Mouse (Mus musculus) adrenal gland (tissue): ENCODE measurements around the gene Slc25a35.
"Not testable (repeated sequence)": the region's sequence is repeated elsewhere in the genome, so short reads cannot be mapped to it uniquely, and the experiment has no call there.

Experiments
- intact Hi-C: fragments of 180-260 bp; cut with DNase I; formaldehyde crosslinking; loops from one replicate; pipeline ENCODE4 v1.15.1; 2025
- microRNA-seq, 2 experiments: library from miRNA; unstranded; fragments of <30 nt; microRNA quantifications; one replicate each; pipeline ENCODE4; 2019

Slc25a35 gene

GRCm38 (mm10) chr11:69003592-69003991 lies 35.7 kb downstream of the Slc25a35 start:
- intact Hi-C loops: no loop called here

- intact Hi-C loops: no loop called here
Observed at GRCm38 (mm10) chr11:69005193-69005592, 37.3 kb downstream of the Slc25a35 start.

DNA sequence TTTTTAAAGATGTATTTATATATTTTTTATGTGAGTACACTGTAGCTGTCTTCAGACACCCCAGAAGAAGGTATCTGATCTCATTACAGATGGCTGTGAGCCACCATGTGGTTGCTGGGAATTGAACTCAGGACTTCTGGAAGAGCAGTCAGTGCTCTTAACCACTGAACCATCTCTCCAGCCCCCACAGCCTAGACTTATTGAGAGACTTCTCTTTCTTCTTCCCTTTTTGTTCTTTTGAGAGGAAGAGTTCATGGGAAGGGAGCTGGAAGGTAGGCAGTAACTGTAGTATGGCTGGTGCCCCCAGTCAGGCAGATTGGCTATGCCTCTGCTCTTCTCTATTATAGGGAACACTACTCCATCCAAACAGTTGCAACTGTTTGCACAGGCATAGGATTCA lies 38.6 kb downstream of the Slc25a35 start:
- intact Hi-C loops: not testable (repeated sequence)

- intact Hi-C loops: no loop called here
Observed at GRCm38 (mm10) chr11:69008182-69009121, 40.5 kb downstream of the Slc25a35 start, which contains the start of gene Pfas. Gene Pfas, minus strand, starts transcription at chr11:69008460.

DNA sequence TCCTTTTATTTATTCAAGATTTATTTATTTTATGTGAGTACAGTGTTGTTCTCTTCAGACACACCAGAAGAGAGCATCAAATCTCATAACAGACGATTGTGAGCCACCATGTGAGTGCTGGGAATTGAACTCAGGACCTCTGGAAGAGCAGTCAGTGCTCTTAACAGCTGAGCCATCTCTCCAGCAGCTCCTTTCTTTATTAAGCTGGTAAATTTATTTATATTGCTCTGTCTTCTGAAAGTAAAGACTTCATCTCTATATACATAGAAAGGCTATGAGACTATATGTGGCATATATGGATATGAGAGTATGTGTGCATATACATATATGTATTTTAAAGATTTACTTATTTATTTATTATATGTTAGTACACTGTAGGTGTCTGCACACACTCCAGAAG lies 41.6 kb downstream of the Slc25a35 start:
- intact Hi-C loops: no loop called here

DNA sequence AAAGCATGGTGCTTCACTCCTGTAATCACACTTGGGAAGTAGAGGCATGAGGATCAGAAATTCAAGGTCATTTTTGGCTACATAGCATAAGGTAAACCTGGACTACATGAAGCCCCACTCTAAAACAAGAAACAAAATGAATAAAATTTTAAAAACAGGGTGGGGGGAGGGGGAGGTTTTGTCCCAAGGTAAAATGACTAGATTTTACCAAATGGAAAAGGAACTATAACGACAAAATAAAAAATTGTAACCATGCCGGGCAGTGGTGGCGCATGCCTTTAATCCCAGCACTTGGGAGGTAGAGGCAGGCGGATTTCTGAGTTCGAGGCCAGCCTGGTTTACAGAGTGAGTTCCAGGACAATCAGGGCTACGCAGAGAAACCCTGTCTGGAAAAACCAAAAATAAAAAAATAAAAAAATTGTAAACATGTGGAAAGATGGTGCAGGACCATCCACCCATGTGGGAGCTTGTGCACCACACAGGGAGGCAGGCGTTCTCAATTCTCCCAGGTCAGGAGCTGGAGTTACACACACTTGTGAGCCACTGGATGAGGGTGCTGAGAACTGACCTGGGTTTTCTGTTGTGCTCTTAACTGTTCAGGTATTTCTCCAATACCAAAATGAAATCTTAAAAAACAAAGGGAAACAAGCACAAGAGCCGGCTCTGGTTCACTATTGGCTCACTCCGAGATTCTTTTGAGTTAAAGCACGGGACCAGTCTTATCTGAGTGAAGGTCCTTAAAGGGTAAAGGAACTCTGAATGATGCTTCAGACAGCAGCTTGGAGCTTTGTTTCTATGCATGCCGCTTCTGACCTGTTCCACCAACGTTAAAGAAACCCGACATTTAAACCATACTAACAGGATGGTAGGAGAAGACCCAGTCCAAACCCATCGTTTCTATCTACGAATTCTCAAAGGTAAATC lies 42.7 kb downstream of the Slc25a35 start:
- intact Hi-C loops: no loop called here

DNA sequence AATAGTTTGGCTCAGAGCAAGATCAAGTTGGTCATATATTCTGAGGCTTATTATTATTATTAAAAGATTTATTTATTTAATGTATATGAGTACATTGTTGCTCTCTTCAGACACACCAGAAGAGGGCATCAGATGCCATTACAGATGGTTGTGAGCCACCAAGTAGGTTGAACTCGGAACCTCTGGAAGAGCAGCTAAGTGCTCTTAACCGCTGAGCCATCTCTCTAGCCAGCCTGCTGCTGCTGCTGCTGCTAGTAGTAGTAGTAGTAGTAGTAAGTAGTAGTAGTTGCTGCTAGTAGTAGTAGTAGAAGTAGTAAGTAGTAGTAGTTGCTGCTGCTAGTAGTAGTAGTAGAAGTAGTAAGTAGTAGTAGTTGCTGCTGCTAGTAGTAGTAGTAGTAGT lies 43.5 kb downstream of the Slc25a35 start:
- intact Hi-C loops: not testable (repeated sequence)

DNA sequence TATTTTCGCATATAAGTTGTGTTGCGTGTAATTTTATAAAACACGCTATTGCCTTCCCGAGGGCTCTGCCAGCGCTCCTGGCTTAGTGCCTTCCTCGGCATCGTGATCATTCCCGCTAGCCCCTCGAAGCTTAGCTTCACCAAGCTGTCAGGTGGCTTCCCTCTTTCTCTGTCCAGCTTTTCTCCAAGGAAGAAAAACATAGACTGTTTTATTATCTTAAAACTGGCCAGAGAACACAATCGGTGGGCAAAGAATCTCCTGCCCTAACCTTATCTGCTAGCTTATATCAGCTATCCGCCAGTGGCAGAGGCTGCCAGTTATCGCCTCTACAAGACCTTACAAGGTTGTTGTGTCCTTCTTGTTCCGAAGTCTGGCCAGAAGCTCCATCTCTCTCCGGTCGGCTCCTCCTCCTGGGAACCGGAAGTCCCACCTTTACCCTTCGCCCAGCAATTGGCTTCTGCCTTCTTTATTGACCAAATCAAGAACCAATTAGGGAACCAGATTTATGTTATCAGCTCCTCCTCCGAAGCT lies 44.2 kb downstream of the Slc25a35 start:
- intact Hi-C loops: no loop called here

DNA sequence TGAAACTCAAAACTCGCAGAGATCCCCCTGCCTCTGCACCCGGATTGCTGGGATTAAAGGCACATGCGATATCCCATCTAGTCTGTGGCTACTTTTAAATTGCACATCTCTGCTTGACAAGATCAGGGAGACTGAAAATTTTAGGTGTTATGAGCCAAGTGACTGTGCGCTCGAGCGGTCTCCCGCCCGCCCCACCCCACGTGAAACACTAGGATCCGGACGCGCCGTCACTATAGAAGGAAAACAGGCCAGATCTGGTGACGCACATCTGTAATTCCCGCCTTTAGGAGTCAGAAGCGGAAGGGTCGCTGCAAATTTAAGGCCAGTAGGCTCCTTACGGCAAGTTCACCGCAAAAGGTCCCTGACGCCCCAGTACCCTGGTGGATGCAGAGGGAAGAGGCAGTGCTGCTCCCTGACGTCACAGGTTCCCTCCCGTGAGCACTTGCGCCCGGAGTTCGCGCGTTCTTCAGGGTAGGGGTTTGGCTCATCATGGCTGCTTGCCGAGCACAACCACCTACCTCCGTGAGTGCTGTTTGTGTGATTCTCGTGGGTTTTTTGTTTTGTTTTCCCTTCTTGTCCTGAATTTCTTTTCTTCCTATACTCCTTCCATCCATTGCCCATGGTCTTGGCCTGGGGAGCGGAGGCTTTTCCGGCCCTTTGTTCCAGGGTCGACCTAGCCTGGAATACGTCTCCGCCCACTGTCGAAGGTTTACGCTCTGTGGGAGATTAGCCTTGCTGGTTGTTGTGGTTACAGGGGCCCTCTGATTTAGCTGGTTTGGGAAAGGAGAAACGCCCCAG lies 47.9 kb downstream of the Slc25a35 start, which contains the start of gene Ctc1:
Gene Ctc1 (plus strand): TSS at position 268 of the 798 bp plus-strand sequence.
- intact Hi-C loops: no loop called here

DNA sequence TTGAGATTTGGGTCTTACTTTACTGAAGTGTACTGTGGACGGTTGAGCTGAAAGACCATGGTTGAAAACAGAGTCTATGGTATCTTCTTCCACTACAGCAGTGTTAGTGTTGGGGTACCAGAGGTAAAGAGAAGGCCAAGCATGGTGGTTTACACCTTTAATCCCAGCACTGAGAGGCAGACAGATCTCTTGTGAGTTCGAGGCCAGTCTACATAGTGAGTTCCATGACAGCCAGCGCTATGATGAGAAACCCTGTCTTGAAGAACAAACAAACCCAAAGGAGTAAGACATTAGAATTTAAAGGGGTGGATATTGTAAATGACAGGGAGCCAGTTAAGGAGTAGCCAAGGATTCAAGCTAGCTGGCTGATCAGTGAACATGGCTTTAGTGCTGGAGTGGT lies 48.8 kb downstream of the Slc25a35 start:
- intact Hi-C loops: no loop called here

DNA sequence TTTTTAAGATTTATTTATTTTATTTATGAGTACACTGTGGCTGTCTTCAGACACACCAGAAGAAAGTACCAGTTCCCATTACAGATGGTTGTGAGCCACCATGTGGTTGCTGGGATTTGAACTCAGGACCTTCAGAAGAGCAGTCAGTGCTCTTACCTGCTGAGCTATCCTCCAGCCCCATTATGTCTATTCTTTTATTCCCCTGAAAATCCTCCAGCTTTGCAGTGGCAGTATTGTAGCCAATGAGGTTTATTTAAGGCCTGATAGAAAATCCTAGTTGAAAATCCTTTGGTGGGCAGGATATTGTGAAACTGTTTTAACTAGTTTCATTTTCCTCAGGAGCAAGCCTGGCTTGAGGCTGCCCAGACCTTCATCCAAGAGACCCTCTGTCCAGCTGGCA lies 52.8 kb downstream of the Slc25a35 start:
- intact Hi-C loops: no loop called here

Small RNAs within 50 kb of the gene (microRNA-seq; reads per million reads assigned to microRNA genes)
- gene Mir3062: 0 to 0.37 reads per million in 2 experiments
